Mouse (Mus musculus) C2C12 (cell line): ENCODE data around the gene Syngr3.

Experiments used
- CTCF ChIP-seq: IDR thresholded peaks from one replicate; pipeline ENCODE4 v1.5.1; 2011; ENCODE audit not compliant: control insufficient read depth, insufficient read depth, insufficient read length
- FOSL1 ChIP-seq: IDR thresholded peaks from one replicate; pipeline ENCODE4 v1.8.0; 2011; ENCODE audit warnings: mild to moderate bottlenecking, low read length; ENCODE audit not compliant: poor library complexity, insufficient read depth, severe bottlenecking
- MAX ChIP-seq: IDR thresholded peaks from one replicate; pipeline ENCODE4 v1.6.1; 2011; ENCODE audit warnings: mild to moderate bottlenecking, control low read depth
- MYOD1 ChIP-seq: IDR thresholded peaks from one replicate; pipeline ENCODE4 v1.6.1; 2011; ENCODE audit warnings: low read depth; ENCODE audit not compliant: control insufficient read depth, insufficient read length
- MYOG ChIP-seq: IDR thresholded peaks from one replicate; pipeline ENCODE4 v1.6.1; 2011; ENCODE audit not compliant: control insufficient read depth, insufficient read length; ENCODE audit errors: extremely low read depth
- USF1 ChIP-seq: IDR thresholded peaks from one replicate; pipeline ENCODE4 v1.6.1; 2011; ENCODE audit warnings: low read depth, mild to moderate bottlenecking, control low read depth, moderate library complexity

GRCm38 (mm10) chr17:24735446-24735845 lies 45.7 kb upstream of the Syngr3 start:
- TF ChIP-seq CTCF, result no peak
- no peak for TF ChIP-seq MAX
- TF ChIP-seq USF1, result no peak
- no peak for TF ChIP-seq MYOD1
- TF ChIP-seq MYOG, result no peak
- no peak for TF ChIP-seq FOSL1
